25 mouse cellular contexts compared by ENCODE assay signal in genomic region chr10:80895100-80895499, GRCm38 (mm10). TPM values are rescaled to one million over a fixed set of nuclear protein-coding genes. Genes with fewer than 3 reads are reported as not detected.
DNase-seq lines count a peak whose midpoint lies in the region; ATAC-seq lines count a peak whose summit lies in the region.
"Had no signal": no experiment of that assay in that cellular context is flagged by ENCODE, and none has a peak within 500 bp of the region (broad histone marks: within the 10 kb centered on the region; RNA-seq: fewer than 3 reads in every experiment).

No protein-coding gene starts in this region.

- ATAC-seq in embryonic facial prominence, embryonic 11.5 days (replicated peaks; ENCODE audit: insufficient number of reproducible peaks, low FRiP score, low TSS enrichment, low read depth), result no peak
- ATAC-seq in megakaryocyte, adult 5-6 weeks (ENCODE audit: poor library complexity, severe bottlenecking), result no peak
- ATAC-seq in megakaryocyte-erythroid progenitor cell, adult 5-6 weeks (replicated peaks; ENCODE audit: low FRiP score, low TSS enrichment, poor library complexity, severe bottlenecking), result peak; percentile 4; the same call in 1 of the 2 replicates
- ATAC-seq: CD4-positive, CD25-positive, alpha-beta regulatory T cell, adult 4 months; forebrain, embryonic 15.5 days had no signal

- peak overlapping the region; percentile 6; the same call in 1 of the 2 replicates for H3K9ac ChIP-seq in embryonic facial prominence, embryonic 11.5 days (replicated peaks; ENCODE audit: low read length)
- H3K9ac ChIP-seq: embryonic facial prominence, embryonic 13.5 days; forebrain, embryonic 12.5 days; forebrain, embryonic 15.5 days; heart, embryonic 12.5 days; heart, embryonic 15.5 days; hindbrain, embryonic 15.5 days had no signal

- H3K4me2 ChIP-seq in embryonic facial prominence, embryonic 11.5 days (ENCODE audit: low read depth, low read length), result no peak overlapping the region
- H3K4me2 ChIP-seq: embryonic facial prominence, embryonic 13.5 days; forebrain, embryonic 12.5 days; forebrain, embryonic 15.5 days; heart, embryonic 12.5 days; heart, embryonic 15.5 days; hindbrain, embryonic 15.5 days had no signal

- H3K36me3 ChIP-seq in embryonic facial prominence, embryonic 11.5 days (replicated peaks; ENCODE audit: control insufficient read depth, insufficient read depth, low read depth, low read length), result peaks cover 3% of the 10 kb centered on the region
- peaks cover 28% of the 10 kb centered on the region for H3K36me3 ChIP-seq in embryonic facial prominence, embryonic 10.5 days (replicated peaks)
- H3K36me3 ChIP-seq in megakaryocyte, embryonic 14.5 days (replicated peaks; ENCODE audit: low read length), result peaks cover 32% of the 10 kb centered on the region
- H3K36me3 ChIP-seq: heart, embryonic 15.5 days; hindbrain, embryonic 15.5 days had no signal

- H3K27me3 ChIP-seq in embryonic facial prominence, embryonic 11.5 days (ENCODE audit: control insufficient read depth, insufficient read depth, low read length), result no peaks in the 10 kb centered on the region
- H3K27me3 ChIP-seq in embryonic facial prominence, embryonic 10.5 days (replicated peaks; ENCODE audit: low read depth, poor library complexity, severe bottlenecking), result peaks cover 15% of the 10 kb centered on the region
- H3K27me3 ChIP-seq in megakaryocyte, embryonic 14.5 days (replicated peaks), result peaks cover 29% of the 10 kb centered on the region
- H3K27me3 ChIP-seq: forebrain, embryonic 15.5 days; hindbrain, embryonic 15.5 days had no signal

- DNase-seq in embryonic facial prominence, embryonic 11.5 days (ENCODE audit: low spot score), result no peak
- no peak for DNase-seq in embryonic facial prominence, embryonic 10.5 days (ENCODE audit: low spot score)
- DNase-seq in right cerebral cortex, postnatal 25 days, result no peak
- DNase-seq: adrenal gland, adult 2 months; adrenal gland, postnatal 14 days; cerebellum, adult 11 months; cerebellum, adult 9-11 months; cerebellum, postnatal 36 days; gastrocnemius, postnatal 25 days; heart, adult 18-20 months; heart, postnatal 10 days; heart, postnatal 36 days had no signal

- 86% methylated on average over 7 of the region's 7 CpGs for WGBS in embryonic facial prominence, embryonic 11.5 days
- WGBS in embryonic facial prominence, embryonic 10.5 days, result 87% methylated on average over 7 of the region's 7 CpGs

- H3K9me3 ChIP-seq in embryonic facial prominence, embryonic 11.5 days (replicated peaks; ENCODE audit: control insufficient read depth, low read length), result no peaks in the 10 kb centered on the region
- peaks cover 14% of the 10 kb centered on the region for H3K9me3 ChIP-seq in embryonic facial prominence, embryonic 10.5 days
- H3K9me3 ChIP-seq in megakaryocyte, embryonic 14.5 days, result peaks cover 15% of the 10 kb centered on the region
- H3K9me3 ChIP-seq: embryonic facial prominence, embryonic 13.5 days; forebrain, embryonic 15.5 days; heart, embryonic 15.5 days; hindbrain, embryonic 15.5 days had no signal

- H3K4me1 ChIP-seq in embryonic facial prominence, embryonic 11.5 days (ENCODE audit: control insufficient read depth, insufficient read depth, low read length), result peaks cover 5% of the 10 kb centered on the region
- H3K4me1 ChIP-seq in embryonic facial prominence, embryonic 10.5 days, result peaks cover 27% of the 10 kb centered on the region
- peaks cover 35% of the 10 kb centered on the region for H3K4me1 ChIP-seq in megakaryocyte, embryonic 14.5 days

- no peak overlapping the region for H3K4me3 ChIP-seq in embryonic facial prominence, embryonic 11.5 days (ENCODE audit: low read depth, low read length)
- H3K4me3 ChIP-seq in embryonic facial prominence, embryonic 10.5 days, result no peak overlapping the region
- peak overlapping the region; percentile 8 for H3K4me3 ChIP-seq in megakaryocyte, embryonic 14.5 days (replicated peaks)
- H3K4me3 ChIP-seq: embryonic facial prominence, embryonic 13.5 days; erythroblast, embryonic 14.5 days; forebrain, embryonic 12.5 days; forebrain, embryonic 15.5 days; heart, embryonic 12.5 days; heart, embryonic 15.5 days; hindbrain, embryonic 10.5 days; hindbrain, embryonic 15.5 days had no signal

- no peak overlapping the region for H3K27ac ChIP-seq in embryonic facial prominence, embryonic 11.5 days (replicated peaks; ENCODE audit: low read depth, low read length)
- H3K27ac ChIP-seq in embryonic facial prominence, embryonic 10.5 days (replicated peaks), result no peak overlapping the region
- H3K27ac ChIP-seq: embryonic facial prominence, embryonic 13.5 days; forebrain, embryonic 12.5 days; forebrain, embryonic 15.5 days; heart, embryonic 15.5 days; hindbrain, embryonic 10.5 days; hindbrain, embryonic 15.5 days had no signal

RNA-seq across cellular contexts. Expression of gene Timm13, which starts 5.7 kb away (rescaled TPM):
- 266 and 347 TPM in 2 replicates for polyA plus RNA-seq in embryonic facial prominence, embryonic 11.5 days (2014; fragmentation: Nextera tagmentation; extraction: Ambion mirVana)
- 349 and 359 TPM in 2 replicates for polyA plus RNA-seq in embryonic facial prominence, embryonic 10.5 days (2016; fragmentation: Nextera tagmentation; extraction: Ambion mirVana)
- polyA plus RNA-seq in megakaryocyte, embryonic 14.5 days (2012; ENCODE audit: insufficient read depth, low replicate concordance), result 88.8 and 345 TPM in 2 replicates
- total RNA-seq in megakaryocyte, adult 5-6 weeks (2015), result 60.1 and 74.7 TPM in 2 replicates
- 31.8 and 44.9 TPM in 2 replicates for total RNA-seq in megakaryocyte, adult 5-6 weeks (2017)
- 206 and 233 TPM in 2 replicates for total RNA-seq in megakaryocyte-erythroid progenitor cell, adult 5-6 weeks (2014; fragmentation: Nextera tagmentation)
- 27.7 and 49.2 TPM in 2 replicates for total RNA-seq in megakaryocyte-erythroid progenitor cell, adult 5-6 weeks (2017)

RNA-seq across cellular contexts. Expression of gene Lmnb2, which starts 22.9 kb away (rescaled TPM):
- polyA plus RNA-seq in embryonic facial prominence, embryonic 11.5 days (2014; fragmentation: Nextera tagmentation; extraction: Ambion mirVana), result 18.4 and 19.4 TPM in 2 replicates
- polyA plus RNA-seq in embryonic facial prominence, embryonic 10.5 days (2016; fragmentation: Nextera tagmentation; extraction: Ambion mirVana), result 82.7 and 83.1 TPM in 2 replicates
- polyA plus RNA-seq in megakaryocyte, embryonic 14.5 days (2012; ENCODE audit: insufficient read depth, low replicate concordance), result 11.8 and 16.6 TPM in 2 replicates
- total RNA-seq in megakaryocyte, adult 5-6 weeks (2015), result 7.7 and 9.5 TPM in 2 replicates
- 35.2 and 35.8 TPM in 2 replicates for total RNA-seq in megakaryocyte, adult 5-6 weeks (2017)
- 14.9 and 24.4 TPM in 2 replicates for total RNA-seq in megakaryocyte-erythroid progenitor cell, adult 5-6 weeks (2014; fragmentation: Nextera tagmentation)
- 24.0 and 29.0 TPM in 2 replicates for total RNA-seq in megakaryocyte-erythroid progenitor cell, adult 5-6 weeks (2017)

RNA-seq across cellular contexts. Expression of gene Tmprss9, which starts 23.5 kb away (rescaled TPM):
- 0.06 TPM in 2 replicates for polyA plus RNA-seq in embryonic facial prominence, embryonic 11.5 days (2014; fragmentation: Nextera tagmentation; extraction: Ambion mirVana)
- polyA plus RNA-seq in embryonic facial prominence, embryonic 10.5 days (2016; fragmentation: Nextera tagmentation; extraction: Ambion mirVana), result 0.06 and 0.10 TPM in 2 replicates
- 0.08 TPM in 1 of 2 replicates, not detected in the other for polyA plus RNA-seq in megakaryocyte, embryonic 14.5 days (2012; ENCODE audit: insufficient read depth, low replicate concordance)
- total RNA-seq in megakaryocyte, adult 5-6 weeks (2015), result not detected in 2 replicates
- not detected in 2 replicates for total RNA-seq in megakaryocyte, adult 5-6 weeks (2017)
- 0.22 TPM in 1 of 2 replicates, not detected in the other for total RNA-seq in megakaryocyte-erythroid progenitor cell, adult 5-6 weeks (2014; fragmentation: Nextera tagmentation)
- total RNA-seq in megakaryocyte-erythroid progenitor cell, adult 5-6 weeks (2017), result not detected in 2 replicates
- total RNA-seq: adrenal gland, adult 2 months; adrenal gland, postnatal 14 days; adrenal gland, postnatal 4 days; gastrocnemius, postnatal 25 days; heart, adult 18-20 months; heart, postnatal 10 days; heart, postnatal 36 days had no signal
- polyA plus RNA-seq: CD4-positive, CD25-positive, alpha-beta regulatory T cell, adult 4 months; embryonic facial prominence, embryonic 13.5 days; heart, embryonic 12.5 days had no signal

RNA-seq across cellular contexts. Expression of gene Gadd45b, which starts 34.8 kb away (rescaled TPM):
- polyA plus RNA-seq in embryonic facial prominence, embryonic 11.5 days (2014; fragmentation: Nextera tagmentation; extraction: Ambion mirVana), result 9.9 and 11.6 TPM in 2 replicates
- polyA plus RNA-seq in embryonic facial prominence, embryonic 10.5 days (2016; fragmentation: Nextera tagmentation; extraction: Ambion mirVana), result 6.5 and 6.8 TPM in 2 replicates
- polyA plus RNA-seq in megakaryocyte, embryonic 14.5 days (2012; ENCODE audit: insufficient read depth, low replicate concordance), result 29.3 and 96.0 TPM in 2 replicates
- total RNA-seq in megakaryocyte, adult 5-6 weeks (2015), result 11.0 and 12.9 TPM in 2 replicates
- 9.4 and 20.3 TPM in 2 replicates for total RNA-seq in megakaryocyte, adult 5-6 weeks (2017)
- not detected in 2 replicates for total RNA-seq in megakaryocyte-erythroid progenitor cell, adult 5-6 weeks (2014; fragmentation: Nextera tagmentation)
- 7.5 and 8.7 TPM in 2 replicates for total RNA-seq in megakaryocyte-erythroid progenitor cell, adult 5-6 weeks (2017)

RNA-seq across cellular contexts. Expression of gene Sppl2b, which starts 40.0 kb away (rescaled TPM):
- 17.1 and 19.7 TPM in 2 replicates for polyA plus RNA-seq in embryonic facial prominence, embryonic 11.5 days (2014; fragmentation: Nextera tagmentation; extraction: Ambion mirVana)
- polyA plus RNA-seq in embryonic facial prominence, embryonic 10.5 days (2016; fragmentation: Nextera tagmentation; extraction: Ambion mirVana), result 45.2 and 45.3 TPM in 2 replicates
- polyA plus RNA-seq in megakaryocyte, embryonic 14.5 days (2012; ENCODE audit: insufficient read depth, low replicate concordance), result 33.4 and 118 TPM in 2 replicates
- total RNA-seq in megakaryocyte, adult 5-6 weeks (2015), result 10.1 and 10.4 TPM in 2 replicates
- total RNA-seq in megakaryocyte, adult 5-6 weeks (2017), result 9.1 and 15.1 TPM in 2 replicates
- 116 and 117 TPM in 2 replicates for total RNA-seq in megakaryocyte-erythroid progenitor cell, adult 5-6 weeks (2014; fragmentation: Nextera tagmentation)
- total RNA-seq in megakaryocyte-erythroid progenitor cell, adult 5-6 weeks (2017), result 45.6 and 65.4 TPM in 2 replicates
